Mouse (Mus musculus) stomach, embryonic 15.5 days (tissue): ENCODE data around the gene Bbs1. TPM values are rescaled to one million over a fixed set of nuclear protein-coding genes. Genes with fewer than 3 reads are reported as not detected.

Experiments used
- ATAC-seq: fragments of 200-750 bp; cut with Nextera tagmentation; 2 replicates; pipeline ENCODE4 v1.8.0; 2017; ENCODE audit warnings: low read depth, moderate number of reproducible peaks, moderate TSS enrichment; ENCODE audit not compliant: insufficient read depth, low FRiP score
- H3K27ac ChIP-seq: fragments of 300-500 bp; sonication (generic); 2 replicates; pipeline ENCODE4 v1.5.1; 2015; ENCODE audit warnings: mild to moderate bottlenecking, inconsistent platforms
- H3K27me3 ChIP-seq: fragments of 300-500 bp; sonication (generic); replicated peaks from 2 replicates; pipeline ENCODE4 v1.6.1; 2015; ENCODE audit warnings: inconsistent platforms
- H3K36me3 ChIP-seq: fragments of 300-500 bp; sonication (generic); 2 replicates; pipeline ENCODE4 v1.6.1; 2015; ENCODE audit warnings: inconsistent platforms
- H3K4me1 ChIP-seq: fragments of 300-500 bp; sonication (generic); 2 replicates; pipeline ENCODE4 v1.6.1; 2015; ENCODE audit warnings: inconsistent platforms
- H3K4me2 ChIP-seq: fragments of 300-500 bp; sonication (generic); 2 replicates; pipeline ENCODE4 v1.6.1; 2015; ENCODE audit warnings: mild to moderate bottlenecking, inconsistent platforms
- H3K4me3 ChIP-seq: fragments of 300-500 bp; sonication (generic); replicated peaks from 2 replicates; pipeline ENCODE4 v1.5.1; 2015; ENCODE audit warnings: inconsistent platforms
- H3K9ac ChIP-seq: fragments of 300-500 bp; sonication (generic); 2 replicates; pipeline ENCODE4 v1.6.1; 2015; ENCODE audit warnings: inconsistent platforms
- H3K9me3 ChIP-seq: fragments of 300-500 bp; sonication (generic); 2 replicates; pipeline ENCODE4 v1.6.1; 2016; ENCODE audit warnings: inconsistent platforms
- WGBS: fragments of 180-500 bp; shearing (Covaris S2); methylation state at CpG from one replicate; pipeline ENCODE4 v1.1.7; 2015; 5-methylcytosine and 5-hydroxymethylcytosine counted together
- polyA plus RNA-seq: library from polyadenylated mRNA; unstranded; fragments of >200 nt; fragmentation: Nextera tagmentation; extraction: Ambion mirVana; gene quantifications from 2 replicates; pipeline ENCODE4 v1.2.1, GENCODE M21; 2015

Gene Bbs1
- polyA plus RNA-seq, 1 experiment from 2014 or later = 3.0 TPM

- H3K27ac ChIP-seq = no peak overlapping the region
- H3K4me2 ChIP-seq = no peak overlapping the region
- H3K36me3 ChIP-seq = no peaks in the 10 kb centered on the region
- H3K4me1 ChIP-seq = peaks cover 7% of the 10 kb centered on the region; the same call in 1 of the 2 replicates
- WGBS = 30% methylated on average over 5 of the region's 5 CpGs
- H3K27me3 ChIP-seq = no peaks in the 10 kb centered on the region
- H3K9ac ChIP-seq = no peak overlapping the region
- no peaks in the 10 kb centered on the region for H3K9me3 ChIP-seq
- no peak overlapping the region for H3K4me3 ChIP-seq
- ATAC-seq = no peak
Measured at GRCm38 (mm10) chr19:4850281-4850680, 56.1 kb downstream of the Bbs1 start.

GRCm38 (mm10) chr19:4849800-4850199, 56.6 kb downstream of the Bbs1 start:
- 51% methylated on average over 4 of the region's 4 CpGs for WGBS
- Histone ChIP-seq H3K9ac (no peak overlapping the region), H3K27me3 (no peaks in the 10 kb centered on the region), H3K4me3 (no peak overlapping the region), H3K9me3 (no peaks in the 10 kb centered on the region), H3K36me3 (no peaks in the 10 kb centered on the region), H3K4me2 (no peak overlapping the region), H3K4me1 (peaks cover 5% of the 10 kb centered on the region; the same call in 1 of the 2 replicates), H3K27ac (no peak overlapping the region)
- no peak for ATAC-seq

- 29% methylated on average over 7 of the region's 7 CpGs for WGBS
- Histone ChIP-seq H3K27ac (no peak overlapping the region), H3K4me2 (no peak overlapping the region), H3K9ac (no peak overlapping the region), H3K27me3 (no peaks in the 10 kb centered on the region), H3K9me3 (no peaks in the 10 kb centered on the region), H3K4me3 (no peak overlapping the region), H3K4me1 (no peaks in the 10 kb centered on the region), H3K36me3 (no peaks in the 10 kb centered on the region)
- no peak for ATAC-seq
Measured at GRCm38 (mm10) chr19:4847490-4847889, 58.9 kb downstream of the Bbs1 start.

- no peaks in the 10 kb centered on the region for H3K4me1 ChIP-seq
- WGBS = 58% methylated on average over 2 of the region's 2 CpGs
- H3K27ac ChIP-seq = no peak overlapping the region
- H3K4me3 ChIP-seq = no peak overlapping the region
- H3K27me3 ChIP-seq = peaks cover 2% of the 10 kb centered on the region; the same call in 1 of the 2 replicates
- H3K4me2 ChIP-seq = no peak overlapping the region
- no peak overlapping the region for H3K9ac ChIP-seq
- no peaks in the 10 kb centered on the region for H3K36me3 ChIP-seq
- no peak for ATAC-seq
- no peaks in the 10 kb centered on the region for H3K9me3 ChIP-seq
Measured at GRCm38 (mm10) chr19:4845846-4846245, 60.6 kb downstream of the Bbs1 start.

GRCm38 (mm10) chr19:4842611-4843010, 63.8 kb downstream of the Bbs1 start:
- Histone ChIP-seq H3K4me3 (no peak overlapping the region), H3K9me3 (no peaks in the 10 kb centered on the region), H3K4me1 (peaks cover 16% of the 10 kb centered on the region), H3K27me3 (peaks cover 14% of the 10 kb centered on the region), H3K4me2 (no peak overlapping the region), H3K27ac (no peak overlapping the region), H3K36me3 (no peaks in the 10 kb centered on the region), H3K9ac (no peak overlapping the region)
- 62% methylated on average over 2 of the region's 2 CpGs for WGBS
- ATAC-seq = no peak

- H3K27ac ChIP-seq = no peak overlapping the region
- H3K9ac ChIP-seq = no peak overlapping the region
- 75% methylated on average over 9 of the region's 9 CpGs for WGBS
- peaks cover 14% of the 10 kb centered on the region for H3K27me3 ChIP-seq
- H3K4me3 ChIP-seq = no peak overlapping the region
- peaks cover 16% of the 10 kb centered on the region for H3K4me1 ChIP-seq
- H3K4me2 ChIP-seq = no peak overlapping the region
- H3K36me3 ChIP-seq = no peaks in the 10 kb centered on the region
- ATAC-seq = no peak
- no peaks in the 10 kb centered on the region for H3K9me3 ChIP-seq
Measured at GRCm38 (mm10) chr19:4840848-4841247, 65.6 kb downstream of the Bbs1 start.

GRCm38 (mm10) chr19:4839149-4839548, 67.3 kb downstream of the Bbs1 start, which contains the start of the genes Ccs and Ccdc87:
Ccs (minus strand) TSS chr19:4839332.
Ccdc87 (plus strand) TSS chr19:4839366.
- Histone ChIP-seq H3K36me3 (no peaks in the 10 kb centered on the region), H3K27ac (0 out of 2 replicates have a peak within 1 kb of the TSS, but pooled peaks have one; percentile 28), H3K9ac (peak within 1 kb of the TSS; percentile 25; the same call in 1 of the 2 replicates), H3K4me2 (peak within 1 kb of the TSS; percentile 98), H3K4me1 (peaks cover 16% of the 10 kb centered on the region), H3K4me3 (peak within 1 kb of the TSS; percentile 66), H3K9me3 (no peaks in the 10 kb centered on the region), H3K27me3 (peaks cover 14% of the 10 kb centered on the region)
- WGBS = under 1% methylated on average over 25 of the region's 25 CpGs
- peak; percentile 98 for ATAC-seq

GRCm38 (mm10) chr19:4838526-4839140, 67.8 kb downstream of the Bbs1 start:
- Histone ChIP-seq H3K9me3 (no peaks in the 10 kb centered on the region), H3K27me3 (peaks cover 14% of the 10 kb centered on the region), H3K36me3 (0 out of 2 replicates have a peak, but pooled peaks cover 1% of the 10 kb centered on the region), H3K27ac (0 out of 2 replicates have a peak overlapping the region, but pooled peaks have one; percentile 28), H3K9ac (peak overlapping the region; percentile 25; the same call in 1 of the 2 replicates), H3K4me1 (peaks cover 16% of the 10 kb centered on the region), H3K4me2 (peak overlapping the region; percentile 98), H3K4me3 (peak overlapping the region; percentile 66)
- WGBS = 28% methylated on average over 10 of the region's 10 CpGs
- ATAC-seq = no peak; the same call in 1 of the 2 replicates

- Histone ChIP-seq H3K9ac (no peak overlapping the region), H3K4me3 (no peak overlapping the region), H3K4me2 (no peak overlapping the region), H3K36me3 (0 out of 2 replicates have a peak, but pooled peaks cover 5% of the 10 kb centered on the region), H3K27ac (no peak overlapping the region), H3K4me1 (peaks cover 16% of the 10 kb centered on the region), H3K27me3 (peaks cover 14% of the 10 kb centered on the region), H3K9me3 (no peaks in the 10 kb centered on the region)
- 93% methylated on average over 6 of the region's 6 CpGs for WGBS
- no peak for ATAC-seq
Measured at GRCm38 (mm10) chr19:4837049-4837448, 69.4 kb downstream of the Bbs1 start.

Other genes starting within 250 kb of the Bbs1 start
- gene Gm960, start 208.0 kb downstream of the Bbs1 start, polyA plus RNA-seq = 2.3 and 3.6 TPM in 2 replicates
- gene Sptbn2, start 195.5 kb downstream of the Bbs1 start, polyA plus RNA-seq = 2.8 and 2.9 TPM in 2 replicates
- 57.7 and 59.7 TPM in 2 replicates for gene Rbm4b, start 150.1 kb downstream of the Bbs1 start, polyA plus RNA-seq
- 50.1 and 52.2 TPM in 2 replicates for gene Rbm4, start 112.7 kb downstream of the Bbs1 start, polyA plus RNA-seq
- 29.9 and 38.0 TPM in 2 replicates for gene Gm21992, start 95.0 kb downstream of the Bbs1 start, polyA plus RNA-seq
- gene Rbm14, start 95.0 kb downstream of the Bbs1 start, polyA plus RNA-seq = 70.3 and 75.2 TPM in 2 replicates
- 51.1 and 54.1 TPM in 2 replicates for gene Ccs, start 67.3 kb downstream of the Bbs1 start, polyA plus RNA-seq
- 0.12 TPM in 1 of 2 replicates, not detected in the other for gene Ccdc87, start 67.3 kb downstream of the Bbs1 start, polyA plus RNA-seq
- gene Ctsf, start 51.5 kb downstream of the Bbs1 start, polyA plus RNA-seq = 24.9 and 34.0 TPM in 2 replicates
- 2.3 and 2.5 TPM in 2 replicates for gene Actn3, start 28.7 kb downstream of the Bbs1 start, polyA plus RNA-seq
- 11.4 and 11.6 TPM in 2 replicates for gene Zdhhc24, start 28.0 kb downstream of the Bbs1 start, polyA plus RNA-seq
- gene Dpp3, start 21.7 kb upstream of the Bbs1 start, polyA plus RNA-seq = 107 and 122 TPM in 2 replicates
- gene Peli3, start 36.5 kb upstream of the Bbs1 start, polyA plus RNA-seq = 1.7 and 1.9 TPM in 2 replicates
- 95.8 and 100 TPM in 2 replicates for gene Mrpl11, start 55.5 kb upstream of the Bbs1 start, polyA plus RNA-seq
- gene Npas4, start 83.7 kb upstream of the Bbs1 start, polyA plus RNA-seq = 0.22 and 0.24 TPM in 2 replicates
- 3.6 and 3.7 TPM in 2 replicates for gene Slc29a2, start 117.2 kb upstream of the Bbs1 start, polyA plus RNA-seq
- 38.7 and 42.1 TPM in 2 replicates for gene B4gat1, start 132.2 kb upstream of the Bbs1 start, polyA plus RNA-seq
- gene AC124502.3, start 132.3 kb upstream of the Bbs1 start, polyA plus RNA-seq = 2.2 and 2.3 TPM in 2 replicates
- gene Brms1, start 134.7 kb upstream of the Bbs1 start, polyA plus RNA-seq = 39.5 and 39.9 TPM in 2 replicates
- gene Rin1, start 143.9 kb upstream of the Bbs1 start, polyA plus RNA-seq = 2.3 and 3.6 TPM in 2 replicates
- 58.4 and 68.3 TPM in 2 replicates for gene Cd248, start 161.4 kb upstream of the Bbs1 start, polyA plus RNA-seq
- 5.9 and 6.4 TPM in 2 replicates for gene Tmem151a, start 178.9 kb upstream of the Bbs1 start, polyA plus RNA-seq
- gene Yif1a, start 181.9 kb upstream of the Bbs1 start, polyA plus RNA-seq = 101 TPM in 2 replicates
- gene Cnih2, start 191.9 kb upstream of the Bbs1 start, polyA plus RNA-seq = 15.1 and 16.6 TPM in 2 replicates
- 227 and 233 TPM in 2 replicates for gene Rab1b, start 200.4 kb upstream of the Bbs1 start, polyA plus RNA-seq
- 18.0 and 19.0 TPM in 2 replicates for gene Klc2, start 211.9 kb upstream of the Bbs1 start, polyA plus RNA-seq